Mouse (Mus musculus) CD4-positive helper T cell, adult 2 months (primary cell): ENCODE data around the gene Prr15.

Experiments
- DNase-seq: peaks from one replicate; pipeline ENCODE4 v3.0.0-alpha.2; 2012; ENCODE audit warnings: low read depth, missing footprints, low spot score

Gene Prr15

GRCm38 (mm10) chr6:54331765-54332164 is 6.1 kb downstream of the Prr15 start:
- no peak for DNase-seq

DNA sequence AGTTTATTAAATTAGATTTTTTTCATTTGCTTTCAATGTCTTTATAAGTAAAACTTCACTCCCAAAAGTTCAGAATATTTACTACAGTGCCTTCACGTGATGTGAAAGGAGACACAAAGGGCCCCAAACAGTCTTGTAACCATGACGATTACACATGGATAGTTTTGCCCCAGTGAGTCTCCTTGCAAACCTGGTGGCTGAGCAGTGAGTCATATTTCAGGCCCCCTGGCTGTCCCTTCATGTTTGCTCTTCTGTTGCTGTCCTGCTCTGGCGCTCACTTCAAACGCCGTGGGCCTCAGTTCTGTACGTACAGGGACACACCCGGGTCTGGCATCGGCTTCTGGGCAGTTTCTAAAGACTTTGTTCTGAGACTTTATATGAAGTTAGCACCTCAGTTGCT is 6.6 kb downstream of the Prr15 start:
- DNase-seq, result no peak

DNA sequence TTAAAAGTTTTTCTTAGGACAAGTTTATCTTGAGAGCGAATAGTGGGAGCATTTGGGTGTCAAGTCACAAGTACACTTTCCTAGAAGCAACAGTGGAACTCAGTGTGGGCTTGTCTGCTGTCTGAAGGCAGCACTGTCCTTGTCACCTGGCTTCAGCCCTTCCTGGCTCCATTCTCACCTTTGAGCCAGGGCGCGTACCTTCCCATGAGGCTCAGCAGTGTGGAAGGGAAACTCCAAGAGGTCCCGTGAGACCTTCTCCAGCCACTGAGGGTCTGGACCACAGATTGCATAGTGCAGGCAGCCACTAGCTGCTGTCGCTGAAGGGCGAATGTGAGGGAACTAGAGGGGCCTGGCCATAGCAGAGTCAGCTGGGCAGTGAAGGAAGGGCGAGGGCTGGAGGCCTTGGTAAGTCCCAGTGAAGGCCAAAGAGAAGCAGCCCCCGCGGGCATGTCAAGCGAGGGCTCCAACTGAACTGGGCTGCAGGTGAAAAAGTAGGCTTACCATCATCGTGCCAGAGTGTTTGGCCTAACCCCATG is 7.5 kb downstream of the Prr15 start:
- no peak for DNase-seq

GRCm38 (mm10) chr6:54333652-54334396 is 8.2 kb downstream of the Prr15 start:
- DNase-seq, result no peak

DNA sequence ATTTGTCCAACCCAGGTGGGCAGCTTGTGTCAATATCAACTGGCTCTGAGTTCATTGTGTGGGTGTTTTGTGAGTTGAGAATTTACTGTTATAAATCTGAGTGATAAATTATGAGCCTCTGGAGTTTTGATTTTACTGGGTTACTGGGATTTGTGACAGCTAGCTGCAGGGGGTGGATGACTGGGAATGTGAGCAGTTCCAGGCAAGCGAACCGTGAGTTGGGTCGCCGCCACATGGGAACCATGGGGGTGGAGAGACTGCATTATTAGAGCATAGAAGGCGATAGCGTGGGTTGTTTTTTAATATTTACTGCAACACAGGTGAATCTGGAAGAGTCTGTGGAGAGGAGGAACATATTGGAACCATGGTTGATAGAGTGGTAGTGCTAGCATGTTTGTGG is 11.7 kb downstream of the Prr15 start:
- DNase-seq, result no peak

DNA sequence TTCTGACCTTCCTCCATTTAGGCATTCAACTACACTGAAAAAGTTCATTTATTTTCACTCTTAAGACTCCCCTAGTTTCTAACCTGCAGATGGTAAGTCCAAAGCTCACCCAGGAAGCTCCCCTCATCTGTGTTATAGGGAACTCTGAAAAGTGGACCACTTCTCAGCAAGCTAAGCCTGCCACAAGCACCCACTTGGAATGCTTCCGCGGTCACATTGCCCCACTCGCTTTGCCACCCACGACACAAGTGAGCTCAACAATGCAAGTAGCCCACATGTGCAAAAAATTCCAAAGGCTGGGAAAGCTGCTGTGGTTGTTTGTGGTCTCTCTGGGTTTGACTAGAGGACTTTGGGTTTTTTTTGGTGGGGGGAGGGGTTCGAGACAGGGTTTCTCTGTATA is 15.5 kb downstream of the Prr15 start:
- no peak for DNase-seq

DNA sequence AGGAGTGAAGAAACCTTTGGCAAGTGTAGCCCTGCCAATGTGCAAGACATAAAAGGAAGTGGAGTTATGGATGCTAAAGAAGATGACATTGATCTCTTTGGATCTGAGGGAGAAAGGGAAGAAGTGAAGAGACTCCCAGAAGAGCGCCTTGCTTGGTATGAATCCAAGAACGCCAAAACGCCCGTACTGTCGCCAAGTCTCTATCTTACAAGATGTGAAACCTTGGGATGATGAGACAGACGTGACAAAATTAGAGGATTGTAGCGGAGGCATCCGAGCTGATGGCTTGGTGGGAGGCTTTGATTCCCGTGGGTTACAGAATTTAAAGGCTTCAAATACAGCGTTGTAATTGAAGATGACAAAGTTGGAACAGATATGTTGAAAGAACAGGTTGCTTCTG is 16.6 kb downstream of the Prr15 start:
- DNase-seq, result no peak

DNA sequence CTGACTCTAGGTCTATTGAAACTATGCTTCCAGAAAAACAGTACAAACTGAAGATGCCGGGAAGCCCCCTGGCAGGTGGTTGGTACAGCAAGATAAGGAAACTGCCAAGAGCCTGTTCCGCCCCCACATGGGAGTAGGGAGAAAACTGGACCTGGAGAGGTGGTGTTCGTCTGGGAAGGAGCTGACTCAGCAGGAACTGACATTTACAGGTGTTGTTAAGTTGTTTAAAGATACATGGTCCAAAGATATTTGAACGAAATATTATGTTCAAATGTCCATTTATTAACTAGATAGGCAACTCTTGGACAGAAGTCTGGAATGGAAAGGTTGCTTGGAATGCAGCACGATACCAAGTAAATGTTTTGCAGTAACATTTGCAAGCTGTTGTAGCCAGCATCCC is 26.2 kb downstream of the Prr15 start:
- no peak for DNase-seq

DNA sequence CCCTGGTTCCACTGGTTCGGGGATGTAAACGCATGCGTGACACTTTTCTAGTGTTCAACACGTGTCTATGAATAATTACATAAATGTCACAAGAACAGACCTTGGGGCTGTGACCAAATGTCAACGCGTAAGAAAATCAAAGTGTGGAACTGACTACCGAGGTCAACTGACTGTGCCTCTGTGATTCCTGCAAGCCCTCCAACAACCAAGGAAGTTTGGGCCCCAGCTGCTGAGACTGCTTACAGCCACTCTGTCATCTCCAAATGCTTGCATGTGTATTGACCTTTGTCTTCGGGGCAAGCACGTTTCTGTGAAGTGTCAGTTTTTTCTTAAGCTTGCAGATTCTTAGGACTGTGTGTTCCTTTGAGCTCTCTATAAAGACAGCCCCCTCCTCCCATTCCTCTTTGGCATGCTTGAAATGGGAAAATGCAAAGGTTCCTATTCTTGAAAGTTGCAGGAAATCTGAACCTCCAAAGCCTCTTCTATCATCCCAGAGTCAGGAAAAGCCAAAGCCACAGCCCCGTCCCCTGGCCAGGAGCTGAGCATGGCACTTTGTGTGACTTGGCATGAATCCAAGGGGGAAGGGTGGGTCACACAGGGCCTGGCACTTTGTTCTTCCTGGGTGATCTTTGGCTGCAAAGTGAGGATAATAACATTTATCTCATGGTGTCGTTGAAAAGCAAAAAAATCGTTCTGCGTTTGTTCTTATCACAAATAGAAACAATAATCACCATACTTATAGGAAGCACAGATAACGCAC is 27.5 kb downstream of the Prr15 start:
- DNase-seq, result no peak

- DNase-seq, result no peak
Measured at GRCm38 (mm10) chr6:54353698-54354097, 28.1 kb downstream of the Prr15 start.

GRCm38 (mm10) chr6:54355626-54356025 is 30.0 kb downstream of the Prr15 start:
- DNase-seq, result no peak

GRCm38 (mm10) chr6:54362526-54363324 is 37.1 kb downstream of the Prr15 start:
- no peak for DNase-seq

DNA sequence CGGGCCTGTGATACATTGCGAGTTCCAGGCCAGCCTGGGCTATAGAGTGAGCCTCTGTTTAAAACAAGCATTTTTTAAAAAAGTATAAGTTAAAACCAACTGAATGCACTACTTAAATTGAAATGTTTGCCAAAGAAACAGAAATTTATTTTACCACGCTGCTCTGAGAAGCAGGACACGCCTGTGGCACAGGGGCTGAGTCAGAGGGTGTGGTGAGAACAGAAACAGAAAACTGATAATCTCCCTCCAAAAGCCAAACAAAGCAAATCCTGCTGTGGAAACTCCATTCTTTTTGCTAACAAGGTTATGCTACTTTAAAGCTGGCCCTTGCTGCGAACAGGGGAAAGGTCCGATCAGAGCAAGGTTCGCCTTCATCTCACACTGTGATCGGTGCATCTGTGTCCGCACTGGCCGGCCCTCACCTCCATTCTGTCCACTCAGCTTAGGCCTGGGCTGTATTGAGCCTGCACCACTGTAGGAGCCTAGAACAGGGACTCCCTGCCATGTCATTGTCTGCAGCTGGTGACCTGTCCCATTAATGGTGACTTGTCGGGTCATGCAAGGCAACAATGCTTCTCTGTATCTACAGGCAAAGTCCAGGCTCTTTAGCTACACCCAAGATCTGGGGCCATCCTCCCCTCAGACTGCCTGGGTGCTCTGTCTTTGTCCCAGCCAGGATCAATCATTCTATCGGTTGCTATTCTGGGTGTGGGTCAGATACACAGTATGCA is 38.9 kb downstream of the Prr15 start:
- no peak for DNase-seq

- DNase-seq, result no peak
Measured at GRCm38 (mm10) chr6:54366607-54367006, 41.0 kb downstream of the Prr15 start.

- peak; percentile 25 for DNase-seq
Measured at GRCm38 (mm10) chr6:54368071-54368470, 42.4 kb downstream of the Prr15 start.

- no peak for DNase-seq
Measured at GRCm38 (mm10) chr6:54369913-54370542, 44.4 kb downstream of the Prr15 start.

- DNase-seq, result no peak
Measured at GRCm38 (mm10) chr6:54371874-54372273, 46.2 kb downstream of the Prr15 start.

- no peak for DNase-seq
Measured at GRCm38 (mm10) chr6:54379356-54379755, 53.7 kb downstream of the Prr15 start.
